Mouse (Mus musculus) gastrocnemius, adult 2 months (tissue): ENCODE results near the gene Ap1g2. TPM values are rescaled to one million over a fixed set of nuclear protein-coding genes. Genes with fewer than 3 reads are reported as not detected.
A peak's percentile ranks its signal among the peaks of the same experiment; 100 is the strongest.

Experiments
- DNase-seq: peaks from one replicate; pipeline ENCODE4 v3.0.0; 2022
- H3K27ac ChIP-seq: fragments of 200-600 bp; 2 replicates; pipeline ENCODE4 v1.8.1; 2022; ENCODE audit warnings: mild to moderate bottlenecking
- H3K4me3 ChIP-seq: fragments of 200-600 bp; 2 replicates; pipeline ENCODE4 v1.8.1; 2022; ENCODE audit warnings: mild to moderate bottlenecking, moderate library complexity
- CTCF ChIP-seq: fragments of 200-600 bp; IDR thresholded peaks from 2 replicates; pipeline ENCODE4 v1.8.1; 2022; ENCODE audit warnings: antibody characterized with exemption, mild to moderate bottlenecking, moderate library complexity
- intact Hi-C: fragments of 180-260 bp; cut with DNase I; formaldehyde crosslinking; loops from one replicate; pipeline ENCODE4 v1.15.1; 2025
- total RNA-seq, 2 experiments: library from RNA; stranded (reverse); gene quantifications; 2 replicates each; pipeline ENCODE4 v1.2.3; 2021

Gene Ap1g2
- total RNA-seq, 2 experiments from 2014 or later, result 5.3 to 6.0 TPM

GRCm38 (mm10) chr14:55094704-55095231, 11.6 kb downstream of the Ap1g2 start, which contains the start of gene Thtpa:
Gene Thtpa (plus strand): TSS chr14:55094784.
- intact Hi-C loops, result loop anchor here (10.0 kb wide), 2 partner anchors 200 to 840 kb away; partner anchors contain the start of genes Abhd4, Dad1 and Pabpn1
- no peak for TF ChIP-seq CTCF
- peak; percentile 87 for DNase-seq
- Histone ChIP-seq H3K27ac (peak within 1 kb of the TSS; percentile 90), H3K4me3 (peak within 1 kb of the TSS; percentile 84)

- intact Hi-C loops, result loop anchor here (10.0 kb wide), 2 partner anchors 199 to 839 kb away; partner anchors contain the start of genes Abhd4, Dad1 and Pabpn1
- peak overlapping the region; percentile 90; the same call in 1 of the 2 replicates for H3K27ac ChIP-seq
- no peak for TF ChIP-seq CTCF
- peak; percentile 9 for DNase-seq
- H3K4me3 ChIP-seq, result no peak overlapping the region
Measured at GRCm38 (mm10) chr14:55093927-55094326, 12.5 kb downstream of the Ap1g2 start.

DNA sequence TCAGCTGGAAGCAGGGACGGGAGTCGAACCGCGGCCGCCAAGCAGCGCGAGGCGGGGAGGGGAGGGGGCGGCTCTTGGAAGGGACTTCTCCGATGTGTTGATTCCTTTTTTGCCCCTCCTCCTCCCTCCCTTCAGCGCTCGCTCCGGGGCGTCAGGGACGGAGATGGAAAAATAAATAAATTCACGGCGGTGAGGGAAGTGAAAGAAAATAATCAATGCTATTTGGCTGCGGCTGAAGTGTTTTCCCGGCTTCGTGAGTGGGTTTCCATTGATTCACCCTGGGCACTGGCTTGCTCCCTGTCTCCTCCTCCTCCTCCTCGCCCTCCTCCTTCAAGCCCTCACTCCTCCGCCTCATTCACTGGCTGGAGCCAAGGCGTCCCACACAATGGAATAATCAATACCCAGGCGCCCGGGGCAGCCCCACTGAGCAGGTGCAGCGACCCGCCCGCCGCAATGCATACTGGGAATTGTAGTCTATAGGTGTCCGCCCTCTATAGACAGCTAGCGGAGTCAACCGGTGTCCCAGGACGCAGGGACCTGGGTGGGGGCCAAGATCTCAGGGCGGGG, 14.3 kb downstream of the Ap1g2 start, which contains the start of gene Zfhx2:
Zfhx2 (minus strand) TSS at position 314 of the 567 bp plus-strand sequence.
- intact Hi-C loops, result loop anchor here (10.0 kb wide), 2 partner anchors 197 to 837 kb away; partner anchors contain the start of genes Abhd4, Dad1 and Pabpn1

DNA sequence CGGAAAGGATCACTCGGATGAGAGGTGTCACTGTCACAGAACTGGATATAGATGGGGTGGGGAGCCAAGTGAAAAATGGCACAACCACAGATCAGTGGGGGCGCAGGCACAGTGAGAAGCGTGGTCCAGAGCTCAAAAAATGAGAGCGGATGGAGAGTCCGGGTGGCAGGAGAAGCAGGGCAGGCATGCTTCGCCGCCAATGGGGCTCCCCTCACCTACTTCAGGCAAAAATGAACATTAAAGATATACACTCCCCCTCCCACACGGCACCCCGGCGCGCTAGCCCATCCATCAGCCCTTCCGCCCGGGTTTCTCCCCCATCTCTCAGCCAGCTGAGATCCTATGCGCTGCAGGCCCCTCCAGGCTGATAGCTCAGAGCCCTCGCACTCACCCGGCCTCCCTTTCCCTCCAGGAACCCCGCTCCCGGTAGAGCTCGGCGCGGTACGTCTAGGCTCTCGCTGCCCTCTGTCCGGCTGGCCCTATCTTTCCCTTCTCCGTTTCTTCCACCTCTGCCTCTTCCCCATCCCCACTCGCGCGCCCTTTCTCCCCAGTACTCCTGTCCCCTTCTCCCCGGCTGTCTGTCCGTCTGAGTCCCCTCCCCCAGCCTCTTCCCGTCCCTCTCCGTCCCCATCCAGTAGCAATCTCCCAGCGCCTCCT, 15.1 kb downstream of the Ap1g2 start:
- DNase-seq, result peak; percentile 34
- intact Hi-C loops, result loop anchor here (10.0 kb wide), 2 partner anchors 197 to 837 kb away; partner anchors contain the start of genes Abhd4, Dad1 and Pabpn1
- Histone ChIP-seq H3K27ac (peak overlapping the region; percentile 73), H3K4me3 (peak overlapping the region; percentile 91)
- no peak for TF ChIP-seq CTCF

More for the DNA sequence above, 14.3 kb downstream of the Ap1g2 start, which contains the start of gene Zfhx2:
- TF ChIP-seq CTCF, result peak; percentile 39
- H3K27ac ChIP-seq, result peak within 1 kb of the TSS; percentile 73
- peak; percentile 96 for DNase-seq
- peak within 1 kb of the TSS; percentile 91 for H3K4me3 ChIP-seq

DNA sequence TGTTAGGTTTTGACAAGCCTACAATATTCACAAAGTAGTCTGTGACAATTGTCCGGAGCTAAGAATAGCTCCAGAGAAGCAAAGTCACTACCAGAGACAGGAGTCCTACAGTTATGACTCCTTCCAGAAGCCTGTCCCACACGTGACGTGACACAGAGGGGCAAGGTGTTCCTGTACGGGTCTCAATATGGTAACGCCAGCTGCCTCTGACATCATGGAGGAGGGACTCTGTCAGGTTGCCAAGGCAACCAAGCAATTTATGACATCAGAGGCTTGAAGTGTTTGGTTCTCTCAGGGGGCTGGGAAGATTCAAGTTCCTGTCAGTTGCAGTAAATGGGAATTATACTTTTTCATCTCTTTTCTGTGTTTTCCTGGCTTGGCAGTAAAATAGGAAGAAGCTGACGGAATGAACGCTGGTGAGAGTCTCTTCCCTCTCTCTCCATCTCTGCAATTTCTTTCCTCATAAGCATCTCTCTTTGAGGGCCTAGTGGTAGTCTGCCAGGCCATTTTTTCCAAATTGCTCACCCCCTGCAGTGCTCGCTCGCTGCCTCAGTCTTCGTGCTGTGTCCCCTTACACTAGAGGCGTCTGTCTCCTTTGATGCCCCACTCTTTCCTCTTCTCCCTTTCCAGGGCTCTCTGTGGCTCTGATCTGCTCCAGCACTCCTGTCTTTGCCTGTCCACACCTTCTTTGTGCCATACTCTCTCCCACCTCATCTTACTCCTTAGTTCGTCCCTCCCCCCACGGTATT, 17.0 kb downstream of the Ap1g2 start:
- peak; percentile 15 for DNase-seq

DNA sequence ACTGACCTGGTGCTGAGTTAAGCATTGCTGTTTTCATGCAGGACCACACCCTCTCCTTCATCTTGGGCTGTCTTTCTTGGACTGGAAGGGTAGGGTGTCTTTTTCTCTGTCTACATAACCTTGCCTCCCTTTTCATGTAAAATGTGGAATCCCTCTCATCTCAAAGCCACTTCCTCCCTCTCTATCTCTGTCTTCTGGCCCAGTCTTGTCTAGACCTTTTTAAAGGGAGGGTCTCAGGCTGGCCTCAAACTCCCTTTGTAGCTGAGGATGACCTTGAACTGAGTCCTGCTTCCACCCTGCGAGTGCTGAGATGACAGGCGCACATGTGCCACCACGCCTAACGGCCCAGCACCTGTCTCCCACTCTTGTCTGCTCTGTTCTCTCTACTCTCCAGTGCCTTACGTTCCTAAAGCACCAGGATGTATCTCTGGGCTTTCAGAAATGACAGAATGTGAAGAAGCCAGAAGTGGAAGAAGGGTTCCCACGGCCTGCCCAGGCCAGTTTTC, 20.3 kb downstream of the Ap1g2 start:
- Histone ChIP-seq H3K4me3 (no peak overlapping the region), H3K27ac (no peak overlapping the region)
- TF ChIP-seq CTCF, result no peak
- intact Hi-C loops, result no loop called here
- no peak for DNase-seq

More for the DNA sequence above, 17.0 kb downstream of the Ap1g2 start:
- intact Hi-C loops, result no loop called here
- TF ChIP-seq CTCF, result no peak
- no peak overlapping the region for H3K4me3 ChIP-seq
- no peak overlapping the region for H3K27ac ChIP-seq

- Histone ChIP-seq H3K27ac (no peak overlapping the region), H3K4me3 (no peak overlapping the region)
- intact Hi-C loops, result no loop called here
- no peak for TF ChIP-seq CTCF
- peak; percentile 11 for DNase-seq
Measured at GRCm38 (mm10) chr14:55085324-55086008, 20.9 kb downstream of the Ap1g2 start.

DNA sequence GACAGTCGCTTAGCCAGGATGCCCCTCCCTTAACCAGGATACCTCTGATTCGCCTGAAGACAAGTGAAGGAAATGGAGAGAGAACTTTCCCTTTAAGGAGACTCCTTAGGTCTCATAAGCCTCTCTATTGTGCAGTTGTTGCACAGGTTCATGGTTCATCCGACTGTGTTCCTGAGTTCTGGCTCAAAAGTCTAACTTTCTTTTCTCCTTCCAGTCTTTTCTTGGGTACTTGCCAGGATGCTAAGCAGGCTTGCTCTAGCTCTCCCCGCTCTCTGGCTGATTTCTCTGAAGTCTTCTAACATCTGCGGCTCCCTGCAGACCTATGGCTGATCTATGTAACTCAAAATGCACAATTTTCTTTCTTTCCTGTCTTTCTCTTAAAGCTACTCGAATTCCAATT, 22.9 kb downstream of the Ap1g2 start:
- H3K27ac ChIP-seq, result no peak overlapping the region
- DNase-seq, result no peak
- no peak for TF ChIP-seq CTCF
- H3K4me3 ChIP-seq, result no peak overlapping the region
- intact Hi-C loops, result no loop called here

- no peak for DNase-seq
- no peak overlapping the region for H3K4me3 ChIP-seq
- TF ChIP-seq CTCF, result no peak
- H3K27ac ChIP-seq, result no peak overlapping the region
- intact Hi-C loops, result no loop called here
Measured at GRCm38 (mm10) chr14:55081105-55081504, 25.3 kb downstream of the Ap1g2 start.

- Histone ChIP-seq H3K27ac (no peak overlapping the region), H3K4me3 (peak overlapping the region; percentile 38; the same call in 1 of the 2 replicates)
- peak; percentile 72 for DNase-seq
- intact Hi-C loops, result loop anchor here (2.0 to 5.0 kb wide), 2 partner anchors 55 to 237 kb away; no protein-coding TSS in a partner anchor
- peak; percentile 91 for TF ChIP-seq CTCF
Measured at GRCm38 (mm10) chr14:55079214-55079970, 27.0 kb downstream of the Ap1g2 start.

DNA sequence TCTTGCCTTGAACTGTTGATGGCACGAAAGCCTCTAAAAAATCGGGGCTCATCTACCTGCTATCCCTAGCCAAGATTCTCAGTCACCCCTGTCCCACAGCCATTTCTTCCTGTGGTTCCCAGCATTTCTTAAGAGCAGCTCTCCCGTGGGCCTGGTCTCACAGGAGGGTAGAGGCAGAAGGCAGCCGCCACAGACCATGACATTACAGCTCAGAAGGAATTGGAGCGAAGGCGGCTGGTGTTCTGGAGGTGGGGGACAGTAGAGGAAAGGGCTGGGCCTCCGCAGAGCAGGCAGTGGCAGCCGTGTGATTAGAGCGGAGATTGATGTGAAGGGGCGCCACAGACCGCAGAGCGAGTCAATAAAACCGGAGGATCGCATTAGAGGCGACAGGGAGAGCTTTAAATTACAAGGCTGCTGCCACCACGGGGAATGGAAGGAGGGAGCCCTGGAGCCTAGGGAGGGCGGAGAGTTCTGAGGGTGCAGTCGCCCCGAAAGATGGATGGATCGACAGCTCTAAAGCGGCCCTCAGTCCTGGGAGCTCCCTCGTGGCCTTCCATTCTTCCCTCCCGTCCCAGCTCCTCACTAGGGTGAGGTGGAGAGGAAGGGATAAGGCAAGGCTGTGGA, 27.9 kb downstream of the Ap1g2 start:
- no peak for DNase-seq
- Histone ChIP-seq H3K27ac (no peak overlapping the region), H3K4me3 (peak overlapping the region; percentile 38)
- no peak for TF ChIP-seq CTCF
- intact Hi-C loops, result loop anchor here (2.0 to 5.0 kb wide), 2 partner anchors 54 to 236 kb away; no protein-coding TSS in a partner anchor
